Mouse (Mus musculus): ENCODE measurements around the gene Cacna1s. TPM values are rescaled to one million over a fixed set of nuclear protein-coding genes. Genes with fewer than 3 reads are reported as not detected.

Cacna1s gene
- polyA plus RNA-seq, 1 experiment: 0.40 TPM

- TF ChIP-seq CTCF (IDR thresholded peaks at IDR 0.05; ENCODE audit: borderline replicate concordance, extremely low read depth, insufficient read depth, insufficient read length): no peak
- TF ChIP-seq POLR2A (IDR thresholded peaks at IDR 0.05; ENCODE audit: borderline replicate concordance, extremely low read depth, insufficient read depth, insufficient read length, poor library complexity, severe bottlenecking): peak; percentile 90
- DNase-seq (ENCODE audit: low read depth): peak; percentile 99
Observed at GRCm38 (mm10) chr1:136130951-136131558, 78.5 kb downstream of the Cacna1s start, which contains the start of gene Kif21b. TSS of gene Kif21b (plus strand) at chr1:136131389.

DNA sequence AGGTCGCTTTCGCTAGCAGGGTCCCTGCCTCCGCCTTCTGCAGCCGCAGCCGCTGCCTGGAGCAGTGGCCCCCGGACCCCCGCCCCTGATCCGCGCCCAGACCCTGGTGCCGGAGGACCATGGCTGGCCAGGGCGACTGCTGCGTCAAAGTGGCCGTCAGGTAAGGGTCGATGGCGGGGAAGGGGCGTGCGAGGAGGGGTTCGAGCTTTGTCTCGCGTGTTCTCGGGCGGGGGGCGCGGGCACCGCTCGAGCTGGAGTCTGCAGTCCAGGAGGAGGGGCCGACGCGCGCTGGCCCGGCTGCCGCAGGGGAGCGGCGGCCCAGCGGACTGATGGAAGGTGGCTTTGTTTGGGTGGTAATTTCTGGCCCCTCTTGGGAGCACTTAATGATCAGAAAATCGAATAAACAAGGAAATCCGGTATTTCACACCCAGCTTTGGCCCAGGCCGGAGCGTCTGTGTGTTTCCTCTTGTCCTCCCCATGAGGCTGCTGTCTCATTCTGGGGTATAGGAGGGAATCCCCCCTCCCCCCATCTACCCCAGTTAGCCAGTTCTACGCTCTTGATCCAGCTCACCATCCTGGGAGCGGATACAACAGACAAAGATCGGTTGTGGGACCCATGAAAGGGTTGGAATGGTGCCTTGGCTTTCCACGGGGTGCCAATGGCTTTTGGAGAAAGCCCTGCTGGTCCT is 79.2 kb downstream of the Cacna1s start:
- DNase-seq (ENCODE audit: low read depth): peak; percentile 80
- TF ChIP-seq POLR2A (IDR thresholded peaks at IDR 0.05; ENCODE audit: borderline replicate concordance, extremely low read depth, insufficient read depth, insufficient read length, poor library complexity, severe bottlenecking): peak; percentile 65
- TF ChIP-seq CTCF (IDR thresholded peaks at IDR 0.05; ENCODE audit: borderline replicate concordance, extremely low read depth, insufficient read depth, insufficient read length): no peak

DNA sequence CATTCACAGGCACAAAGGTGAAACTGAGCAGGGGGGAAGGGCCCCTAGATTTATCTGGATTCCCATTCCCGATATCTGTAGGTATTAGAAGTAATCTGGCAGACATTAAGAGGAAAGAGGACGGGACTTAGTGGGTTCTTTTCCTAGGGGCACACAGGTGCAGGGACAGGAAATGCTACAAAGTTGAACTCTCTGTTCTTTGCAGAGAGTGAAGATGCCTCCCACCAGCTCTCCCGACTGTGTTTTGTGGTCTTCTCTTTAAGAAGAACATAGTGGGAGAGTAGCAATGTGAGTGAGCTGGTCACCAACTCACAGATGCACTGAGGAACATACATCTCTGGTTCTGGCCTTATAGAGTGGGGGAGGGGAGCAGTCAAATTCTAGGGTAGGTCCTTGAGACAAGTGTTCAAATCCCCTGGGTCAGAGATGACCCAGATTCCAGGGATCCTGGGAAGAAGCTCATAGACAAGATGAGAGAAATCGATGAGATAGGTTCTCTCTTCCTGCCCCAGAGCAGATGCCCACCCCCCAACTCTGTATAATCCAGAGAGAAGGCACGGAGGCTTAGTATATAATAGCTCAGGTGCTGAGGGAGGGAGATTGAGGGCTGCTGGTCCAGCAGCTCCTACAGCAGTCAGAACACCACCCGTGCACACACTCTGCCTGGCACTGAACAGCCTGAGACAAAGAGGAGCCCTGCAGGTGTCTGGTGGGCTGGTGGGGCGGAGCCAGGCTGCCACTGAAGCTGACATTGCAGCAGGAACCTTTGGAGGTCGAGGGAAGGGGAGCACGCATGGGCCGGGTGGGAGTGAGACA is 80.0 kb downstream of the Cacna1s start:
- peak; percentile 82 for DNase-seq (ENCODE audit: low read depth)
- TF ChIP-seq POLR2A (IDR thresholded peaks at IDR 0.05; ENCODE audit: borderline replicate concordance, extremely low read depth, insufficient read depth, insufficient read length, poor library complexity, severe bottlenecking) (no peak), CTCF (IDR thresholded peaks at IDR 0.05; ENCODE audit: borderline replicate concordance, extremely low read depth, insufficient read depth, insufficient read length) (no peak)

GRCm38 (mm10) chr1:136133570-136134240 is 81.2 kb downstream of the Cacna1s start:
- peak; percentile 87 for DNase-seq (ENCODE audit: low read depth)
- TF ChIP-seq POLR2A (IDR thresholded peaks at IDR 0.05; ENCODE audit: borderline replicate concordance, extremely low read depth, insufficient read depth, insufficient read length, poor library complexity, severe bottlenecking): no peak

GRCm38 (mm10) chr1:136134547-136134946 is 82.0 kb downstream of the Cacna1s start:
- no peak for DNase-seq (ENCODE audit: low read depth)
- TF ChIP-seq POLR2A (IDR thresholded peaks at IDR 0.05; ENCODE audit: borderline replicate concordance, extremely low read depth, insufficient read depth, insufficient read length, poor library complexity, severe bottlenecking): no peak
- TF ChIP-seq CTCF (IDR thresholded peaks at IDR 0.05; ENCODE audit: borderline replicate concordance, extremely low read depth, insufficient read depth, insufficient read length): no peak

GRCm38 (mm10) chr1:136135046-136135445 is 82.5 kb downstream of the Cacna1s start:
- no peak for DNase-seq (ENCODE audit: low read depth)
- TF ChIP-seq CTCF (IDR thresholded peaks at IDR 0.05; ENCODE audit: borderline replicate concordance, extremely low read depth, insufficient read depth, insufficient read length) (no peak), POLR2A (IDR thresholded peaks at IDR 0.05; ENCODE audit: borderline replicate concordance, extremely low read depth, insufficient read depth, insufficient read length, poor library complexity, severe bottlenecking) (no peak)

DNA sequence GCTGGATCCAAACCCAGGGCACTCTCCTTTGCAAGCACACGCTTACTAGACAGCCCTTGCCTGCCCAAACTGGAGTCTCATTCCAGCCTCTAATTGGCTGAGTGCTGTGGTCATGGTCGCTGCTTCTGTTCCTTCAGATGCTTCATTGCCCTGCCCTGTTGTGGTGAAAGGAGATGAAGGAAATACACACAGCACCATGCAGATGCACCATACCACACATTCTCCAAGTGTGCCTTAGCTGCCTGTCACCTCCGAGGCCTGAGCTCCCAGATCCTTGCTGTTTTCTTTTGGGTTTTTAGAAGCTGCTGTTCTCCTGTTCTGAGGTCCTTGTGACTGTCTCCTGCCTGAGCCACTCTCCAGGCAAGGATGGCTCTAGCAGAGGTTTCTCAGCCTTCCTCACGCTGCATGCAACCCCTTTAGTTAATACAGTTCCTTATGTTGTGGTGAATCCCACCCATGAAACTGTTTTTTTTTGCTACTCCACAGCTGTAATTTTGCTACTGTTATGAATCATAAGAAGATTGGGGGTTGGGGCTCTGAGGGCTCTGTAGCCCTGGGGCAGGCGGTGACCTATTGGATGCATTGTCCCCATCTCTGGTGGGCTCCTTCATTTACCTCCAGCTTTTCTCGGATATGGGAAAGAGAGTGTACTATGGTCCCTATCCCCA is 83.4 kb downstream of the Cacna1s start:
- no peak for DNase-seq (ENCODE audit: low read depth)

GRCm38 (mm10) chr1:136136547-136136946 is 84.0 kb downstream of the Cacna1s start:
- TF ChIP-seq POLR2A (IDR thresholded peaks at IDR 0.05; ENCODE audit: borderline replicate concordance, extremely low read depth, insufficient read depth, insufficient read length, poor library complexity, severe bottlenecking) (no peak), CTCF (IDR thresholded peaks at IDR 0.05; ENCODE audit: borderline replicate concordance, extremely low read depth, insufficient read depth, insufficient read length) (no peak)
- no peak for DNase-seq (ENCODE audit: low read depth)

More for the DNA sequence above, 83.4 kb downstream of the Cacna1s start:
- TF ChIP-seq CTCF (IDR thresholded peaks at IDR 0.05; ENCODE audit: borderline replicate concordance, extremely low read depth, insufficient read depth, insufficient read length) (no peak), POLR2A (IDR thresholded peaks at IDR 0.05; ENCODE audit: borderline replicate concordance, extremely low read depth, insufficient read depth, insufficient read length, poor library complexity, severe bottlenecking) (no peak)

DNA sequence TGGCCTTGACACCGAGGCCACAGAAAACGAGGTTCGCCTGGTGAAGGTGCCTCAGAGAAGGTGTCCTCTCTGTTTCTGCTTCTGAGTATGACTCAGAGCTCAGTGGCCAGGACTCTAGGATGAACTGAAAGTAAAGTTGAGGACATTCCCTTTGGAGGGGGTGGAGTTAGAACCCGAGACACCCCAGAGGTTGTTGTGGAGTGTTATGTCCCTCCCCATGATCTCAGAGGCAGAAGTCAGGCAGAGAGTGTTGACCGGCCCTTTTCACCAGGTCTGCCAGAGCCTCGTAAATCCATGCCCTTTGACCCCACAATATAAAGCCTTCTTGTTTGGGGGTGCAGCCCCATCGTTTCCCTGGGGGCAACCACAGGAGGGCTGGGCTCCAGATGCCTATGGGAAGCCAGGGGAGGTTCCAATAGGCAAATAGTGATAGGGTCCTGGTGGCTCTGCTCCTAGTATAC is 84.6 kb downstream of the Cacna1s start:
- TF ChIP-seq POLR2A (IDR thresholded peaks at IDR 0.05; ENCODE audit: borderline replicate concordance, extremely low read depth, insufficient read depth, insufficient read length, poor library complexity, severe bottlenecking) (no peak), CTCF (IDR thresholded peaks at IDR 0.05; ENCODE audit: borderline replicate concordance, extremely low read depth, insufficient read depth, insufficient read length) (no peak)

GRCm38 (mm10) chr1:136137575-136137974 is 85.0 kb downstream of the Cacna1s start:
- peak; percentile 93 for DNase-seq (ENCODE audit: low read depth)
- no peak for TF ChIP-seq POLR2A (IDR thresholded peaks at IDR 0.05; ENCODE audit: borderline replicate concordance, extremely low read depth, insufficient read depth, insufficient read length, poor library complexity, severe bottlenecking)
- no peak for TF ChIP-seq CTCF (IDR thresholded peaks at IDR 0.05; ENCODE audit: borderline replicate concordance, extremely low read depth, insufficient read depth, insufficient read length)

More for the DNA sequence above, 84.6 kb downstream of the Cacna1s start:
- no peak for DNase-seq (ENCODE audit: low read depth)

Data from brain, embryonic 14.5 days (tissue).